Mouse (Mus musculus) ES-Bruce4 (cell line): ENCODE data around the gene Fbxo11. TPM values are rescaled to one million over a fixed set of nuclear protein-coding genes. Genes with fewer than 3 reads are reported as not detected.

Experiments
- H3K27ac ChIP-seq: 2 replicates; pipeline ENCODE4 v1.5.1; 2012; ENCODE audit warnings: low read length, inconsistent platforms; ENCODE audit not compliant: insufficient read depth
- H3K27me3 ChIP-seq: 2 replicates; pipeline ENCODE4 v1.6.1; 2012; ENCODE audit warnings: mild to moderate bottlenecking, low read length, inconsistent platforms; ENCODE audit not compliant: control insufficient read depth, poor library complexity, insufficient read depth, severe bottlenecking
- H3K36me3 ChIP-seq: 2 replicates; pipeline ENCODE4 v1.6.1; 2012; ENCODE audit warnings: inconsistent platforms, mild to moderate bottlenecking, low read length, moderate library complexity; ENCODE audit not compliant: control insufficient read depth, poor library complexity, insufficient read depth, severe bottlenecking
- H3K4me1 ChIP-seq: one replicate; pipeline ENCODE4 v1.8.1; 2011; ENCODE audit warnings: low read length; ENCODE audit not compliant: control insufficient read depth, insufficient read depth
- H3K4me3 ChIP-seq: 2 replicates; pipeline ENCODE4 v1.5.1; 2011; ENCODE audit warnings: low read depth, mild to moderate bottlenecking, low read length
- H3K9ac ChIP-seq: 2 replicates; pipeline ENCODE4 v1.6.1; 2012; ENCODE audit warnings: low read depth, mild to moderate bottlenecking, inconsistent platforms; ENCODE audit not compliant: poor library complexity, severe bottlenecking
- H3K9me3 ChIP-seq: replicated peaks from 2 replicates; pipeline ENCODE4 v1.6.1; 2012; ENCODE audit warnings: mild to moderate bottlenecking, low read length, inconsistent platforms; ENCODE audit not compliant: control insufficient read depth, poor library complexity, insufficient read depth, severe bottlenecking
- CTCF ChIP-seq: IDR thresholded peaks from one replicate; pipeline ENCODE4 v1.8.1; 2011; ENCODE audit warnings: low read depth, low read length
- EP300 ChIP-seq: IDR thresholded peaks from 2 replicates; pipeline ENCODE4 v1.6.1; 2011; ENCODE audit warnings: low read depth, low read length; ENCODE audit not compliant: insufficient read depth
- POLR2A ChIP-seq: IDR thresholded peaks from one replicate; pipeline ENCODE4 v1.8.1; 2011; ENCODE audit warnings: low read length; ENCODE audit not compliant: insufficient read depth
- polyA plus RNA-seq: library from polyadenylated mRNA; stranded (reverse); fragments of >200 nt; gene quantifications from 2 replicates; pipeline ENCODE4 v1.2.4, GENCODE M21; 2011; ENCODE audit warnings: low read depth; ENCODE audit not compliant: missing spikeins, insufficient read depth, insufficient read length

The Fbxo11 gene
- polyA plus RNA-seq, 1 experiment: 64.4 TPM

DNA sequence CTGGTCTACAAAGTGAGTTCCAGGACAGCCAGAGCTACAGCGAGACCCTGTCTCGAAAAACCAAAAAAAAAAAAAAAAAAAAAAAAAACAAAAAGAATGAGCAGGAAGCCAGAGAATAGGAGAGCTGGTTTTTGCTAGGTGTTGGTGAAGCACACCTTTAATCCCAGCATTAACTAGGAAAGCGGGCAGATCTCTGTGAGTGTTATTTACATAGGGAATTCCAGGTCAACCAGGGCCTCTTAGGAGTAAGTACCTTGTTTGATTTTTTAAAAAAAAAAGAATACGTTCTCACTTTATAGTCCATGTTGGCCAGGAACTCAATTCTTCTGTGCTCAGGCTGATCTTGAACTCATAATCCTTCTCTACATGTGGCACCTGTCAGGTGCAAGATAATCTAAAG, 13.4 kb downstream of the Fbxo11 start:
- no peaks in the 10 kb centered on the region for H3K36me3 ChIP-seq
- no peaks in the 10 kb centered on the region for H3K9me3 ChIP-seq
- H3K27me3 ChIP-seq: no peaks in the 10 kb centered on the region

DNA sequence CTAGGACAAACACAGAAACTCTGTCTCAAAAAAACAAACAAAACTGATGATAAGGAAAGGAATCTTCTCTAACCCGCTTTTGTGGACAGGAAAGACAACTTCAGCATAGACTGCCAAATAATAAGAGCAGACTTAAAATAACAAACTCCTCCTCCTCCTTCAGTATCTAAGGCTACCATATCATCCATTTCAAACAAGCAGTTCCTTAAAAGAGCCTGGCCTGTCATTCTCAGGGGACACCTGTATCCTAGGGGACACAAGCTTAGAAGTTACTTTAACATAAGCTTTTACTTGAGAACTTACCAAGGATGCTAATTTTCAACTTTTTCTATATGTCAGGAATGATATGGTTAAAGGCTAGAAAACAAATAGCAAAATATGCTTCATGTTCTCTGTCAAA, 14.2 kb downstream of the Fbxo11 start:
- H3K9ac ChIP-seq: no peak overlapping the region
- TF ChIP-seq EP300: no peak
- no peak for TF ChIP-seq CTCF
- TF ChIP-seq POLR2A: no peak
- peaks cover 1% of the 10 kb centered on the region for H3K4me1 ChIP-seq
- H3K36me3 ChIP-seq: no peaks in the 10 kb centered on the region
- no peak overlapping the region for H3K27ac ChIP-seq
- H3K4me3 ChIP-seq: no peak overlapping the region
- H3K9me3 ChIP-seq: no peaks in the 10 kb centered on the region
- no peaks in the 10 kb centered on the region for H3K27me3 ChIP-seq

More for the DNA sequence above, 13.4 kb downstream of the Fbxo11 start:
- H3K27ac ChIP-seq: no peak overlapping the region
- H3K4me3 ChIP-seq: no peak overlapping the region
- H3K9ac ChIP-seq: no peak overlapping the region
- TF ChIP-seq POLR2A (no peak), EP300 (no peak), CTCF (no peak)
- H3K4me1 ChIP-seq: peaks cover 1% of the 10 kb centered on the region

GRCm38 (mm10) chr17:88050318-88050717, 14.8 kb downstream of the Fbxo11 start:
- TF ChIP-seq EP300: no peak
- no peak for TF ChIP-seq POLR2A
- no peak for TF ChIP-seq CTCF
- no peak overlapping the region for H3K9ac ChIP-seq

GRCm38 (mm10) chr17:88042099-88043086, 22.7 kb downstream of the Fbxo11 start:
- Histone ChIP-seq H3K9ac (no peak overlapping the region), H3K27me3 (no peaks in the 10 kb centered on the region), H3K4me3 (no peak overlapping the region), H3K9me3 (no peaks in the 10 kb centered on the region), H3K36me3 (peaks cover 3% of the 10 kb centered on the region; the same call in 1 of the 2 replicates), H3K27ac (no peak overlapping the region), H3K4me1 (peaks cover 3% of the 10 kb centered on the region)
- TF ChIP-seq POLR2A (no peak), EP300 (no peak), CTCF (no peak)

More at GRCm38 (mm10) chr17:88050318-88050717, 14.8 kb downstream of the Fbxo11 start:
- Histone ChIP-seq H3K4me1 (peaks cover 1% of the 10 kb centered on the region), H3K9me3 (no peaks in the 10 kb centered on the region), H3K27ac (no peak overlapping the region), H3K36me3 (no peaks in the 10 kb centered on the region), H3K4me3 (no peak overlapping the region), H3K27me3 (no peaks in the 10 kb centered on the region)

DNA sequence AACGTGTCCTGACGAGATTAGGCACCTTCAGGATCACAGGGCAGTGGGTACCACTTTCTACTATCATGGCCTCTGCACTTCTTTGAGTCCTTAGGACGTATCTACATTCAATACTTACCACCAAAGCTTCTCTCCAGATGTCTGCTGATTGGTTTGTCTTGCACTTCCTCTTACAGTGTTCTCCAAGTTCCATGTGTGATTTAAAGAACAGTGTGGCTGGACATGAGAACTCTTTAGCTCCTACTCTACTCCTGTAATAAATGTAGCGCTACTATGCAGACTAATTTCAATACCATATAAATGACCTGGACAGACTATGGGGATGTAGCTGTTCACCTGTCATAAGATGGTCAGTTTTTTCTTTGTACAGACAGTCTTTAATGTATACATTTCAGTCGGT, 24.3 kb downstream of the Fbxo11 start:
- no peak overlapping the region for H3K4me3 ChIP-seq
- peaks cover 3% of the 10 kb centered on the region; the same call in 1 of the 2 replicates for H3K36me3 ChIP-seq
- no peak overlapping the region for H3K27ac ChIP-seq
- TF ChIP-seq POLR2A (no peak), CTCF (no peak), EP300 (no peak)
- H3K4me1 ChIP-seq: peaks cover 3% of the 10 kb centered on the region
- no peak overlapping the region for H3K9ac ChIP-seq
- H3K9me3 ChIP-seq: no peaks in the 10 kb centered on the region
- H3K27me3 ChIP-seq: no peaks in the 10 kb centered on the region

DNA sequence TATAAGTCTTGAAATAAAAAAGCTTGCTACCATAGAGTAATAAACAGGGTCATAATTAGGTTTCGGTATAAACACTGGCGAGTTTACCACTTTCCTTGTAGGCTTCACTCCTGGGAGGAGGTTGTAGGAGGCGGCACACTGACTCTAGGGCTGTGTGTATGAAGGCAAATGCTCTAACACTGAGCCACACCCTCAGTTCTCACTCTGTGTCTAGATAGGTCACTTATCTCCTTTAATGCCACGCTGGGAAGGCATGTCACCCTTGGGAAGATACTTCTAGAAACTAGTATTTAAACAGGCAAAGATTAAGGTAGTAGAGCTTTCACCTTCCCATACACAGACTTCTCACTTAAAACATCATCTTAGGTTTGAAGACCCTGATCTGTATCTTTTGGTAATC, 30.7 kb downstream of the Fbxo11 start:
- TF ChIP-seq CTCF (no peak), POLR2A (no peak), EP300 (no peak)

More for the DNA sequence above, 30.7 kb downstream of the Fbxo11 start:
- H3K27me3 ChIP-seq: no peaks in the 10 kb centered on the region
- H3K9ac ChIP-seq: no peak overlapping the region
- no peaks in the 10 kb centered on the region for H3K4me1 ChIP-seq
- no peaks in the 10 kb centered on the region for H3K36me3 ChIP-seq
- H3K4me3 ChIP-seq: no peak overlapping the region
- no peak overlapping the region for H3K27ac ChIP-seq
- H3K9me3 ChIP-seq: no peaks in the 10 kb centered on the region
